Mouse (Mus musculus) spleen, postnatal 14 days (tissue): ENCODE measurements at regions not wholly inside any gene's neighbourhood (a gene's known extent, or its start where the extent isn't known, plus 50 kb on each side); places are given as distances from the start of the nearest gene placed in this dataset.

Experiments
- DNase-seq, 2 experiments: peaks; one replicate each; pipeline ENCODE4 v3.0.0; 2021 to 2022; ENCODE audit warnings: low spot score in 2 of 2

- no peak for DNase-seq
These were observed 213.4 kb upstream of the Pgrmc2 start for GRCm38 (mm10) chr3:41296152-41296809.

- DNase-seq: no peak
These were observed 212.3 kb upstream of the Pgrmc2 start for GRCm38 (mm10) chr3:41295150-41295549.

DNA sequence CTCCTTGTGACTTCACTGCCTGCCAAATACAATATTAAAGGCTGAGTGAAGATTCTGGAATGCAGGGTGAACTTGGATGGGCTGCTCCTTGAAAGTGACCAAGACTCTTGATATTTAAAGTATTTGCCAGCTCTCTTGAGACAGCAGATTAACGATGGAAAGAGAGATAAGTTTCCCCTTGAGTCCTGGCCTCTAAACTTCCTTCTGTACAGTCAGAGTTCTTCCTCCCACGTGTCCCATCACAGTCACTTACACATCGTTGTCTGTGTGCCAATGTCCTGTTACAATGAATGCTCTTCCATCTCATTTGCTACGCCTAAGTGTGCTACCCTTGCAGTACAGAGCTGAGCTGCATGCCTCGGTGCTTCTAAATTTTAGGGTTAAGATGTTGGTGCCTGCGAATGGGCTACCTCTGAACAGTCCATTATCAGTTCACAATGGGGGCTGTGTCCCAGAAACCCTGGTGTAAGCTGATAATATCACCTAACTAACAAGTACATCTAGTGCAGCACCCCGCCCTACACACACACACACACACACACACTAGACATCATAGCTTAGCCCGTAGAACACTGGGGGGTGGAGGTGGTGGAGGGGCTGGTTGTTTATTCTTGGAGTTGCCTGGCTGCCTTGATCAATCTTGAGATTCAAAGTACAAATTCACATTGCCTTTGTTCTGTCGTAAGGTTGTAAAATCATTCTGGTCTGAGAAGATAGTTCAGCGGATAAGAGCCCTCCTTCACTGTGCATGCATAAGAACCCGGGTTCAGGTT, 207.9 kb upstream of the Pgrmc2 start:
- no peak for DNase-seq

- DNase-seq: no peak
These were observed 205.9 kb upstream of the Pgrmc2 start for GRCm38 (mm10) chr3:41288735-41289134.

GRCm38 (mm10) chr3:41288066-41288465, 205.2 kb upstream of the Pgrmc2 start:
- DNase-seq: no peak

DNA sequence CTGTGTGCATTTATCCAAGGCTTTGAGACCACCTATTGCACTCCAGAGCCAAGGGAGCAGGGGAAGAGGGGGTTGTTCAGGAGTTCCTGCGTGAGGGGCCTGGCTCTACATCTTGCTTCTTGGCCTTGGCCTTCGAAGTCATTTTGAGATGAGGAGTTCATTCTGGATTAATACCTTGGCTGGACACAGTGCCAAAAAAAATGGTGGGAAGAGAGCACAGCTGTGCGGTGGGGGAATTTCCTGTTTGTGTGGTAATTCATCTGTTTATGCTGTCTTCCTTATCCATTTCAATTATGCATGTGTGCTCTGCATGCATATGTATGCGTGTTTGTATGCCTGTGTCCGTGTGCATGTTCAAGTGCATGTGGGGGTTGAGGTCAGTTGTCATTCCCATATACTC, 202.5 kb upstream of the Pgrmc2 start:
- DNase-seq: no peak

GRCm38 (mm10) chr3:41284897-41285296, 202.1 kb upstream of the Pgrmc2 start:
- DNase-seq: no peak

DNA sequence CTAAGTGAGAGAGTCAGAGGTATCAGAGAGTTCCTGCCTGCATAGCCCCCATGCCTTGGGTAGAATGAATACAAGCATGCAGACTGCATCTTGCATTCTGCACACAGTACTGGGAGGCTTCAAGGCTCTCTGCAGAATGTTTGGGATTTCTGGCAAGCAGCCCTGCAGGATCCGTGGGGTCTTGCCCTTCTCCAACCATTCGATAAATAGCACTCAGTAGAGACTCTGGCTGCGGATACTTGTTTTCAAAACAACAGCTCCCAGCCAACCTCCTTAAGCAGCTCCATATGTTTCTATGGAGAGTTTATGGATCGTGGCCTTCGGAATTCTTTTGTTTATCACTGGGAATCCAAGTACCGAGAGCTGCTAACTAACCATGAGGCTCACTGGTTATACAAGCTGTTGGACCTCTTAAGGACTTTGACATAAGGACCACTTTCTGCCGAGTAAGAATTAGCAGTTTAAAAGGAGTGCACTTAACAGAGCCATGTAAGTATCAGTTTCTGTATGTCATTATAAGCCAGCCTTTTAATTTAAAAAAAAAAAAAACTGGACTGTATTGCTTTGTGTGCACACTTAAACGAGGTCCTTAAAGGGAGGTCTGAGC, 199.7 kb upstream of the Pgrmc2 start:
- no peak for DNase-seq

- no peak for DNase-seq
These were observed 193.2 kb upstream of the Pgrmc2 start for GRCm38 (mm10) chr3:41276096-41276495.

- no peak for DNase-seq
These were observed 185.7 kb upstream of the Pgrmc2 start for GRCm38 (mm10) chr3:41268516-41268915.

DNA sequence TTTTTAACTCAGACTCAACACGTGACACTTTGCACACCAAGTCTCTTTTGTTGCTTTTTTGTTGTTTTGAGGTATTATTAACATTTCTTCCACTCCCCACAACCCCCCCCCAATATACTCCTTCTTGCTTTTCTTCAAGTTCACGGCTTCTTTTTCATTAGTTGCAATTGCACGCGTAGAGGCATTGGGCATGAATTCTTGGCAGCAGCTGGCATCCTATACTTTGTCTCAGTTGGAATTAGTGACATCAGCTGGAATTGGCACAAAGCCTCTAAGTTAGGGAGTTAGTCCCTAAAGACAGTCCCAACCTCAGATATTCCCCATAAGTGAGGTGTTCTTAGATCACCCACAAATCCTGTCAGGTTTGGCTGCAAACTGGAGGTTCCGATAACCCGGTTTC, 183.4 kb upstream of the Pgrmc2 start:
- DNase-seq: no peak

DNA sequence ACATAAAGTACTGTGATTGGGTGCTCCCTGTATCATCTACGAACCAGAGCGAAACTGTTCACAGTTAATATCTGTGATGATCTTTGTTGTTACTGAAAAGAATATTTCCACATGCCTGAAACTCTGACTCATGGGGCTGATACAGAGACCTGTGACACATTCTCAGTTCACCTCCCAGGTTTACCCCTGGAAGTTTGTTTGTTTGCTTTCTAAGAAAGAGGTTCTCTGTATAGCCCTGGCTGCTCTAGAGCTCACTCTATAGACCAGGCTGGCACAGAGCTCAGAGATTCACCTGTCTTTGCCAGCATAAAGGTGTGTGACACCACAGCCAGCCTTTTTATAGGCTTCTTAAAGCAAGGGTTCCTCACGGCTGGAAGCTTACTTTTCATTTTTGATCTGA, 182.6 kb upstream of the Pgrmc2 start:
- DNase-seq: no peak

- DNase-seq: no peak
These were observed 175.4 kb upstream of the Pgrmc2 start for GRCm38 (mm10) chr3:41258291-41258690.

DNA sequence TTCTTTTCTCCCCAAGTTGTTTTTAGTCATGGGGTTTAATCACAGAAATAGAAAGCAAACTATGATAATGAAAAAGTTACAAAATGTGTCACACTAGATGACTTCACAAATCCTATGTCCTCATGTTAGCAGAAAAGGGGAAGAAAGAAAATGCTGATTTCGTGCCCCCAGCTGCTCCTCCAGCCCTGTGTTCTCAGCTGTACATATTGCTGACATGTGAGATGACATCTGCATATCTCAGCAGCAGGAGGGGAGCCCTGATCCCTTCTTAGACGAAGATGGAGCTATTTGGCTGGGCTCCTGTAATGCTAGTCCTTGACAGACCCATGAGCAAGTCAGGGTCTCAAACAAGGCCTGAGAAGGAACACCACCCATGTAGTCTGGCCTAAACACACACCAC, 162.1 kb upstream of the Pgrmc2 start:
- no peak for DNase-seq

DNA sequence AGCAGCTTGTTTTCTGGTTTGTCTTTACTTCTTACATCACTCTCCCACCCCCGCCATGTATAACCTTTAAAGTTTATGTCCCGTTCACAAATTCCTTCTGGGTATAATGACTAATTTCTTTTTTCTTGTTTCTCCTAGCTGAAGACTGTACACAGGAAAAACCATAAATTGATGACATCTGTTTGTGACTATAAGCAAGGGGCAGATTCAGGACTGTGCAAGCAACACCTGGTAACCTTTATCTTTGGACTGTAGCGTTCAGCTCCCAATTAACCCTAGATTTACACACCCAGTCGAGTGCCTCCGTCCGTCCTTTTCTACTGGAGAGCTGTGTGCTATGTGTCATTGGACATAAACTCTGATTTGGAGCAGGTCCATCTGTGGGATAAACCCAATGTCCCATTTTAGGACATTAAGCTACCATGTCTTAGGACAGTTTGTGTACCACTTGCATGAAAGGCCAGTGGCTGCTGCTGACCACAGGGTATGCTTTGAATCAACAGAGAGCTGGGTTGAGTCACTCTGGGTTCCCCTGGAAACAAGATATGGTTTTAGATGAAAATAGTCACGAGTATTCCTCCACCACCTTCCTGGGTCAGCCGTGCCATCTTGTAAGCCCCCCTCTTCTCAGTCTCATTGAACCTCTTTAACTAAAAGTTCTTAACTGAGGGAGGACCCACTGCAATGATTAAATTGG, 159.2 kb upstream of the Pgrmc2 start:
- DNase-seq: no peak

- DNase-seq: no peak
These were observed 157.0 kb upstream of the Pgrmc2 start for GRCm38 (mm10) chr3:41239801-41240200.

GRCm38 (mm10) chr3:41239246-41239645, 156.4 kb upstream of the Pgrmc2 start:
- DNase-seq: no peak

- no peak for DNase-seq
These were observed 155.2 kb upstream of the Pgrmc2 start for GRCm38 (mm10) chr3:41238046-41238445.

- DNase-seq: no peak
These were observed 152.8 kb upstream of the Pgrmc2 start for GRCm38 (mm10) chr3:41235610-41236009.

DNA sequence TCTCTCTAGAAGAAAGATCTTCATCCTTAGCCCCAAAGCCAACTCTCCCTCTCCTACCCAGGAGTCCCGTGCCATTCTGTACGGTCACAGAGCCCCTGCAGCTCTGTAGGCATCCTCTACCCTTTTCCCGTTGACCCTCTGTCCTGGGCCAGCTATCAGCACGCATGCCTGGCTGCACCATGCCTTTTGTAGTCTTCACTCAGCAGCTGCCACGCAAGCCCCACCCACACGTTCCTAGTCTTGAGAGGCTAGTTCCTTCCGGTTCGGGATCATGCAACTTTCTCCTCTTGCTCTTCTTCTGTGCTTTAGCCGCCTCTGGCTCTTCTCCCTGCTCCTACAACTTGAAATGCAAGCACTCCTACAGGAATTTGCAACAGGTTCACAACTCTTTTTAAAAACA, 152.1 kb upstream of the Pgrmc2 start:
- no peak for DNase-seq

GRCm38 (mm10) chr3:41234191-41234590, 151.3 kb upstream of the Pgrmc2 start:
- no peak for DNase-seq

DNA sequence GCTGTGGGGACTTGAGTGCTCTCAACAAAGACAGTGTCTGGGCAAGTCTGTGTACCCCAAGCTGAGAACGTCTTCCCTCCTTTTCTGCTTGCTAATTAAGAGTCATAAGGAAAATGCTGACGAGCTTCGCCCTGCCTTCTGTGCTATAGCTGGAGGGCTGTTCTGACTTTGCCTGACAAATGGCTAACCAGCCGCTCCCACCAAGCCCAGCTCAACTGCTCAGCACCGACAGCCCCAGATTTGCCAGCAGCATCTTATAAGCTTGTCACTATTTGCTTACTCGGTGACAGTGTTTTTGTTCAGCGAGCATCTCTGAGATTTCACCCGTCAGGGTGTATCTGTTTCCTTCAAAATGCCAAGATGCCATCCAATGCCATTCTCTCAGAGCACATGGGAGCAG, 150.6 kb upstream of the Pgrmc2 start:
- no peak for DNase-seq
